Mouse (Mus musculus) ES-CJ7 (cell line): ENCODE data around the gene Olfr286.

Experiments used
- DNase-seq: peaks from one replicate; pipeline ENCODE4 v3.0.0; 2011; ENCODE audit warnings: low read depth, low spot score

Olfr286 gene

DNA sequence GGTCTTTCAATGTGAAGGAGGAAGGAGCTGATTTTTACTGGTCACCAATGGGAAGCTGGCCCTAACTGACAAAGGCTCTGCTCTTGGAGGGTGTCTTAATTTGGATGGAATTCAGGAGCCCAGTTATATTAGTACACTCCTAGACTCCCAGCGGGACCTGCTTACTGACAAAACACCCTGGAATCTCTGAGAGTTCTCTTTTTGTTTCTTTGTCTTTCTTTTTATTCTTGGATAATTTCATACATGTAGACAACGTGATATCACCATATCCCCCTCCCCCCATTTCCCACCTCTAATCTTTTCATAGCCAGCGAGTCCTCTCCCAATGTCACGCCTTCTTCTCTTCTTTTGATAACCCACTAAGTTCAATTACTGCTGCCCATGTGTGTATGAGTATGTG is at the start of gene Olfr286:
TSS of gene Olfr286 (minus strand) at position 101 of the 400 bp plus-strand sequence.
- no peak for DNase-seq

GRCm38 (mm10) chr15:98257776-98258175 is 23.5 kb upstream of the Olfr286 start:
- DNase-seq, result no peak

GRCm38 (mm10) chr15:98257193-98257592 is 22.9 kb upstream of the Olfr286 start, which contains the start of gene H1fnt:
H1fnt (minus strand) TSS chr15:98257293.
- DNase-seq, result no peak

DNA sequence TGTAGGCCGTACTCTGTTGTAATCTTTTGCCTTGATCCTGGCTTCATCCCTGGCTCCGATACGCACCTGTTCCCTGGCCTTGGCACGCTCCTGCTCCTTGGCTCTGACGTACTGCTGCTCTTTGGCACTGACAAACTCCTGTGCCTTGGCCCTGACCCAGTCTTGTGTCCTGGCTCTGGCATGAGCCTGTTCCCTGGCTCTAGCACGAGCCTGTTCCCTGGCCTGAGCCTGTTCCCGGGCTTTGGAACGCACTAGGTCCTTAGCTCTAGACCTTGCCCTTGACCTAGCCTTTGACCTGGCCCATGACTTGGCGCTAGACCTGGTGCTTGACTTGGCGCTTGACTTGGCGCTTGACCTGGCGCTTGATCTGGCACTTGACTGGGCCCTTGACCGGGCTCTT is 22.0 kb upstream of the Olfr286 start:
- DNase-seq, result no peak

DNA sequence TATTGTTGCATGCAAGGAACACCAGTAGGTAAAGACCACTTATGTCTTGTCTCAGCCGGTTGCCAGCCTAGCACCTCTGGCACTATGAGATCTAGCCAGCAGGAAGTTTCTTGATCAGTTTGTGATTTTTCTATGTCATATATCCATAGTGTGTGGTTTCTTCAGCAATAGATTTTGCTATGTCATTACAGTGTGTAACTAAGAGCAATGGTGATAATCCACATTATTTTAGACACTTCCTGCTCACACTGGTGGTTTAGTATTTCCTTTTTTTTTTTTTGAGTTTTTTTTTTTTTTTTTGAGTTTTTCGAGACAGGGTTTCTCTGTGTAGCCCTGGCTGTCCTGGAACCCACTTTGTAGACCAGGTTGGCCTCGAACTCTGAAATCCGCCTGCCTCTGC is 1.2 kb upstream of the Olfr286 start:
- no peak for DNase-seq

DNA sequence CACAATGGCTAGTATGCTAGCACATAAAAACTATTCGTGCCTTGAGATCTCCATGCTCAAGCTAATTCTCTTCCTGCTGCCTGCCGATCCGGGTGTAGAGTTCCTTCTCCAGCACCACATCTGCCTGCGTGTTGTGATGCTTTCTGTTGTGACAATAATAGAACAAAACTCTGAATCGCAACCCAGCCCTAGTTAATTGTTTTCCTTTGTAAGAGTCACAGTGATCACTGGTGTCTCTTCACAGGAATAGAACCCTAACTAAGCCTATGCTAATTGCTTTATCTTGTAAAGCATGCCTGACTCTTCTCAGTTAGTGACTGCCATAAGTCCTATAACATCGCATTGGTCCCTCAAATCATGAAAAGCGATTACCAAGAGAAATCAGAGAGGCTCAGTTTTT is 8.2 kb downstream of the Olfr286 start:
- peak; percentile 28 for DNase-seq

DNA sequence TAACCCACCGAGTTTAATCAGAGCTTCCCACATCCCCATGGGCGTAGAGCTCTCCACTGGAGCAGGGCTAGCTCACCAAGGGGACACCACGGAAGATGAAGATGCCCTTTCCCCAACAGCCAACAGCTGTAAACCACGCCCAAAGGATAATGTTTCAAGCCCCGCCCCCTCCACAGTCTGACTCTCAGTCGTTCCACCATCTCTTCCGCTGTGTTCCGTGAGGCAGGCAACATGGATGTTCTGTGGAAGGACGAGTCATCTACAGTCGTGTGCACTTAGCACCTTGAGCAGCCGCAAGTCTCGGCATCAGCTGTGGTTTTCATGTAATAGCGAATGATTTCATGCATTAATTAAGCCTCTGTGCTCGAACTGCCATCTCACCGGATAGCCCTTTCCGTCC is 8.6 kb downstream of the Olfr286 start:
- DNase-seq, result peak; percentile 32

- DNase-seq, result no peak
Measured at GRCm38 (mm10) chr15:98222377-98222776, 11.9 kb downstream of the Olfr286 start.

DNA sequence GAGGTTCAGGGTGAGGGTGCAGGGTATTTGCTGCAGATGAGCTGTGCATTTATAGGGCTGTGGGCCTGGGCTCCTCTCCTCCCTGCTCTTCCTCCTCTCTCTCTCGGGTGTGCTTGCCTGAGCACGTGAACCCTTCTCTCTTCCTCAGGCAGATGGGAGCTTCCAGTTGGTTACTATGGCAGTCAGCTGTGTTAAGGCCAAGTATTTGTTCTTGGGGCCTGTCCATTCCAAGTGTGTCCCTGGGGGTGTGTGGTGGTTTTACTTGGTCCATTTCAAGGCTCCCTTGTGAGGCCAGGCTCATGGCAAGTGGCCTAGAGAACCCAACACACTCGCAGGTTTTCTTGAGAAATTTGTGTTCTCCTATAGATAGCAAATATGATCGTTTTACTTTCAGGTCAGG is 13.4 kb downstream of the Olfr286 start, which contains the start of the genes Gm44579 and Olfr287:
TSS of gene Gm44579 (minus strand) at position 101 of the 400 bp plus-strand sequence.
TSS of gene Olfr287 (minus strand) at position 180 of the 400 bp plus-strand sequence.
- DNase-seq, result no peak

- peak; percentile 20 for DNase-seq
Measured at GRCm38 (mm10) chr15:98214130-98214529, 20.1 kb downstream of the Olfr286 start.

DNA sequence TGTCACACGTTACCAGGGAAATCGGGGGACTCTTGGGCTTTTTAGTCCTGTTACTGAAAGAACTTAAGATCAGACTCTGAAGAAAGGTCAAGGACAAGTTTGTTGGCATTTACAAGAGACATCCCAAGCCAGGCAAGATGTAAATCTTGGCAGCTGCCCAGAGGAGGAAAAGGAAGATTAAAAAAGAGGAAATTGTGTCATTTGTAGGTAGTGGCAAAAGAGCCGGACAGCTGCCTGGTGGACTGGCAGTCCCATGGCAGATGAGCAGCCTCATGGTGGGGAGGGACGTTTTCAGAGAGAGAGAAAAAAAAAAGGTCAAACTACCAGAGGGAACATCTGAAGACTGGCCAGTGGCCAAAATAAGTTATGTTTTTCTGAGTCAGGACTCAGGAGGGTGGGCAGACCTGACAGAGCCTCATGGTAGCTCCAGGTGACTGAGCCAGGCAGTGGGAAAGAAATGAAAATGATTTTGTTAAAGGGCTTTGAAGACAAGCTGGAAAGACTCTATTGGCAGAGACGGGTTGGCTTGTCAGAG is 20.8 kb downstream of the Olfr286 start:
- no peak for DNase-seq

GRCm38 (mm10) chr15:98209676-98210075 is 24.6 kb downstream of the Olfr286 start:
- DNase-seq, result no peak

GRCm38 (mm10) chr15:98195442-98195841 is 38.8 kb downstream of the Olfr286 start, which contains the start of gene Olfr288:
Olfr288 (minus strand) TSS chr15:98195542.
- no peak for DNase-seq

GRCm38 (mm10) chr15:98184456-98184855 is 49.8 kb downstream of the Olfr286 start:
- DNase-seq, result no peak

DNA sequence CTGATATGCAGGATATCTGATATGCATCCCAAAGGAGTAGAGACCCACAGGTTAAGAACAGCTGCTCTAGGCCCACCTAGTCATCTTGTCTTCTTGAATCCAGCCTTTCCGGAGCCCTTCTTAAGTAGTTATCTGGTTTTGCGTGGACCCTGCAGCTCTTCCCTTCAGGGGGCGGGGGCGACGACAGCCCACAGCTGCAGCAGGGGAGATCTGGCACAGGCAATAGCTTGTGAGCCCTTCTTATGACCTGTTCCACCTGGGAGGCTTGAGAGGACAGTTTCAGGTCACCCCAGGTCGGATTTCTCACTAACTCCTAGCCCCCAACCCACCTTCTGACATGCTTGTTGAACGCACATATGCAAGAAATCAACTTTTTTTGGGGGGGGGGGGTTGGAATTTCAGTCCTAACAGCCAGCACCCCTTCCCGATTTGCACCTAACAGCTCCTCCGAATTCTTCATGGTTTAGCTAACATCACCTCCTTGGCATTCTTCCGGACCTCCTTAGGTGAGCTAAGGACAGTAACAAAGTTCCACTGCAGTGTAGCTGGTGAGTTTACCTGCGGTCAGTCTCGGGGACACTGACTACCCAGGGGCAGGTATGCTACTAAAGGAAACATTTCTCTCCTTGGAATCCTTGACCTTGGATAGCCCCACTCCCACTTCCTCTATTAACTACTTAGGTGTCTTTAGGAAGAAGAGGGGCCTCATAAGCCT is 52.2 kb downstream of the Olfr286 start:
- no peak for DNase-seq

- peak; percentile 94 for DNase-seq
Measured at GRCm38 (mm10) chr15:98181132-98181711, 53.0 kb downstream of the Olfr286 start.

DNA sequence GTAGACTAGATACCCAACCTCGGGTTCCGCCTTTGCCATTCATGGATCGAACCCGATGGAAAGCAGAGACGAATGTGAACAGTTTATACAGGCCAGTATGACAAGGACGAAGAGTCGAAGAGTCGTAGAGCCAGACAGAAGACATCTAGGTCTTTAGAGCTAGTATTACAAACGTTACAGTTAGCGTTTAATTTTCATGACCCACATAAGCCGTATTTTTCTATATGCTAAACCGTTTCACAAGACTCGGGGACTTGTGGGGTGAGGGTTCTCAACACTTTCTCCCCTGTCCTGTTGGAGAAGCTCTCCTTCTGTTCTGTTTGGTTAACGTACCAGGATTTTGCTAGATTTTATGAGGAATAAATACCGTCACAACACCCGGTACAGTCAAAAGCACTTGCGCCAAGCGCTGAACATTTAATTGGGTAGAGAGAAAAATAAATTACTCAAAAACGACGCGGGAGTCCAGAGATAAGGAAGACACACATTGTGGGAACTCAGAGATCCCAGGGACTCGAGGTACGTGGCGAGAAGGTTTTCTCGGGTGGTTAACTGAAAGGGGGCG is 53.6 kb downstream of the Olfr286 start:
- no peak for DNase-seq

GRCm38 (mm10) chr15:98177320-98177719 is 56.9 kb downstream of the Olfr286 start:
- no peak for DNase-seq
